Mouse (Mus musculus): ENCODE data around the gene Ivns1abp.

DNA sequence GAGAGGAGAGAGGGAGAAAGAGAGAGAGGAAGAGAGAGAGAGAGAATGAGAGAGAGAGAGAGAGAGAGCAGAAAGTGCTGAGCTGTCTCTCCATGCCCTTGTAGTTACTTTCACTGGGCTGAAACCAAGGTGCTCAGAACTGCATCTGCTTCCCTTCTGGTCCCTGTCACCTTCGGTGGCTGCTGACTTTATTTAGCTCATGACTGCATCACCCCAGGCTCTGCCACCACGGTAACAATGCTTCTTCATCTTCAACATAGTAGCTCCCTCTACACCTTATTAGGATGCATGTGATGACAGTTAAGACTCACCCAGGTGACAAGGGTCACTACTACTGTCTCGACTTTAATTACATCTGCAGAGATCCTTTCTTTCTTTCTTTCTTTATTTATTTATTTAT, 48.8 kb upstream of the Ivns1abp start:
- TF ChIP-seq CTCF (IDR thresholded peaks at IDR 0.05; ENCODE audit: borderline replicate concordance, control insufficient read depth, extremely low read depth, insufficient read depth, low read length, poor library complexity) (no peak), POLR2A (IDR thresholded peaks at IDR 0.05; ENCODE audit: control insufficient read depth, extremely low read depth, insufficient read depth, low read length, poor library complexity) (no peak)

All from thymus, adult 2 months (tissue).